In genomic region chrX:11039278-11039677, GRCm38 (mm10) we compare ENCODE assay signal across 16 mouse cellular contexts.
"Had no signal": no experiment of that assay in that cellular context is flagged by ENCODE, and none has a peak within 500 bp of the region (broad histone marks: within the 10 kb centered on the region; RNA-seq: fewer than 3 reads in every experiment).

No protein-coding gene starts in this region.

- ATAC-seq: hindbrain, embryonic 16.5 days; inflammation-experienced regulatory T-cells, adult 6 months; intestine, embryonic 15.5 days; intestine, postnatal 0 days; liver, embryonic 12.5 days had no signal

- DNase-seq: gastrocnemius, adult 2 months; gastrocnemius, postnatal 10 days; gastrocnemius, postnatal 25 days; heart, adult 11 months; heart, adult 2 months; kidney, adult 18-20 months; kidney, adult 8-10 months; kidney, postnatal 10 days; kidney, postnatal 25 days; kidney, postnatal 4 days; left cerebral cortex, postnatal 4 days had no signal
